Mouse (Mus musculus) CD4-positive naive resting alpha-beta T cell, adult 57 days (primary cell): ENCODE results near the gene Sprr1a. TPM values are rescaled to one million over a fixed set of nuclear protein-coding genes. Genes with fewer than 3 reads are reported as not detected.

Experiments
- total RNA-seq: library from RNA; stranded (reverse); gene quantifications from one replicate; pipeline ENCODE4 v1.2.4, GENCODE M21; 2023

Sprr1a gene
- total RNA-seq, result not detected

DNA sequence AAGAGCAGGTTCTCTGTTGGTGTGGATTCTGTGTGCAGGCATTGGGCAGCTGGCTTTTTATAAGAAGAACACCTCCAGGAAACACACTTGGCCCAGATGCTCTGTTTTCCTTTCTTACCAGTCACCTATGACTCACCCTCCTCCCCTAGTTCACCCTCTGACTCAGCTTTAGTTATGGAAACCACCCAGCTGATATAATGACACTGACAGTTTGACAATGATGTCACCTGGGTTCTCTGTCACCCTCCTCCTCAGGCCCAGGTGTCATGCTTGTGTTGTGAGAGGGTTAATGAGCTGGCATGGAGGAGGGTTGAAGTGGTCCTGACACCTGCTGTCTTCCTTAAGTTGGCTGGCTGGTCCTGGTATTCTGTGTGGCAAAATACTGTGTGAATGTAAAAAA, at the start of gene Sprr1a:
Gene Sprr1a (minus strand): TSS at position 33 of the 400 bp plus-strand sequence.

DNA sequence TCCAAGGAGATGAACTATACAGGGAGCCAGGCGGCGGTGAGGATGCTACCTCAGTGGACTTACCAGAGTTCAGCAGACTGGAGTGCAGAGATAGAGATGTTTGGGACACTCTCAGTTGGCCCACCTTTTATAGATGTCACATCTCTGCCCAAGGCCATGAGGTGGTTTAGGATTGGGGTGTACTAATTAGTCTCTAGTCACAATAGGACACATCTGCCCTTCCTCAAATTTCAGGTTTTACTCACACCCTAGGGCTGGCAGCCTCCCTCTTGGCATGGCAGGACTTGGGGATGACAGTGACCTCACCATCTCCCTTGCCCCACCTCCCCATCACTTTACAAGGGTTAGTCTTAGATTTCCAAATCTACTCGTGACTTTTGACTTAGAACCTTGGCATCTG, 48.7 kb upstream of the Sprr1a start, which contains the start of gene 2310046K23Rik:
Gene 2310046K23Rik (minus strand): TSS at position 101 of the 400 bp plus-strand sequence.

DNA sequence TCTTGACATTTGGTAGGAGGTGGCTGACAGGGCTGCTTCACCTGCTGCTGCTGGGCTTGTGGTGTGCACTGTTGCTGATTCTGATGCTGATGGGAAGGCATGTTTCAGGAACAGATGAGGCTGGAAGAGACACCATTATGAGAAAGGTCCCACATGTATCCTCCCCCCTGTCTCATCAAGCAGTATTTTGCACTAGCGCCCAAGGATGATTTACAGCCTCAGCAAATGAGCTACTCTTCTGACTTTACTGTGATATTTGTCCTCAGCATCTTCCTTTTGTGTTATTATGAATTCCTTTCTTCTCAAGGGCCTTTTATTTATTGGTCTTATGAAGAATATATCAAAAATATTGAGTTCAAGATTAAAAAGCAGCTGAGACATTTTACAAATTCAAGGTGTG, 14.7 kb upstream of the Sprr1a start, which contains the start of gene Sprr4:
Gene Sprr4 (minus strand): TSS at position 101 of the 400 bp plus-strand sequence.

DNA sequence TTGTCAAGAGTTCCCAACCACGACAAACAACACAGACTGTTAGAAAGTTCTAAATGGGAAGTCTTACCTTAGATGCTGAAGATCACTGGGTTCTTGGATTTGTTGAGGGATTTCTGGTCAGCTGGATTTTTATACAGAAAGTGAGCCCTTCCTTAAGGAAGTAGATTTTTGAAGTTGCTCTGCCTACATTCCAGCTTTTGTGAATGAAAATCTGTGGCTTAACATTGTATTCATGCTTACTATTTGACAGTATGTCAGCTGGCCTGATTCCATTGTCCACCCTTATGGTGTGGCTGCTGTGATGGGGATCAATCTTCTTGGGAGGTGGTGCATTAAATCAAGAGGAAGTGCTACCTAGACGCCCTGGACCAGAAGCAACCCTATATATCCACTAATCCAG, 27.1 kb downstream of the Sprr1a start, which contains the start of gene Sprr3:
Gene Sprr3 (minus strand): TSS at position 101 of the 400 bp plus-strand sequence.

DNA sequence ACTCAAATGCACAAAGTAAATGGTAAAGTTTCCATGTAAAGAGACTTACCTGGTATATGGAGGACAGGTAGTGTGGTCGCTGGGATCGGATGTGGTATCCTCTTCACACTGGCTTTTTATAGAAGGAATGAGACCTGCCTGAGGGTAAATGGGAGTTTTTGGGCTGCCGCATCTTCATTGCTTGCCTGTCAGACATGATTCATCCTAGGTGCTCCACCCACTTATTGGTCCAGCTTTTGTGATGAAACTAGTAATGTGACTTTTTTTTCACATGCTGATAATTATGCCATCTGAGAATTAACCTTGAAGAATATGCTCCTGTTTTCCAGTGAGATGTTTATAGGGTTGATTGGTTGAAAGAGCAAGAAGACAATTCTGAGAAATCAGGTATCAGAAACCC, 47.0 kb downstream of the Sprr1a start, which contains the start of gene Sprr1b:
Gene Sprr1b (minus strand): TSS at position 101 of the 400 bp plus-strand sequence.

Other genes starting within 250 kb of the Sprr1a start
- not detected for gene Sprr2a3, start 200.5 kb downstream of the Sprr1a start, total RNA-seq
- gene Sprr2b, start 169.3 kb downstream of the Sprr1a start, total RNA-seq, result not detected
- not detected for gene Sprr2d, start 146.8 kb downstream of the Sprr1a start, total RNA-seq
- not detected for gene Sprr2e, start 133.8 kb downstream of the Sprr1a start, total RNA-seq
- gene Sprr2f, start 120.7 kb downstream of the Sprr1a start, total RNA-seq, result not detected
- not detected for gene Sprr2h, start 100.2 kb downstream of the Sprr1a start, total RNA-seq
- not detected for gene Sprr2i, start 77.9 kb downstream of the Sprr1a start, total RNA-seq
- gene Sprr2j-ps, start 67.8 kb downstream of the Sprr1a start, total RNA-seq, result not detected
- 4.4 TPM for gene Gm9774, start 56.5 kb downstream of the Sprr1a start, total RNA-seq
- gene Sprr2k, start 53.3 kb downstream of the Sprr1a start, total RNA-seq, result not detected
- gene Sprr1b, start 47.1 kb downstream of the Sprr1a start, total RNA-seq, result not detected
- gene Sprr3, start 27.2 kb downstream of the Sprr1a start, total RNA-seq, result not detected
- gene Sprr4, start 14.6 kb upstream of the Sprr1a start, total RNA-seq, result not detected
- gene 2310046K23Rik, start 48.6 kb upstream of the Sprr1a start, total RNA-seq, result not detected
- gene Ivl, start 87.8 kb upstream of the Sprr1a start, total RNA-seq, result not detected
- not detected for gene Smcp, start 103.1 kb upstream of the Sprr1a start, total RNA-seq
- gene 2210017I01Rik, start 121.6 kb upstream of the Sprr1a start, total RNA-seq, result not detected
- gene Lce6a, start 135.8 kb upstream of the Sprr1a start, total RNA-seq, result not detected
- not detected for gene Lce1a1, start 162.4 kb upstream of the Sprr1a start, total RNA-seq
- not detected for gene Lce1b, start 171.0 kb upstream of the Sprr1a start, total RNA-seq
- gene Lce1a2, start 184.4 kb upstream of the Sprr1a start, total RNA-seq, result not detected
- not detected for gene Lce1c, start 193.4 kb upstream of the Sprr1a start, total RNA-seq
- gene Lce1d, start 201.3 kb upstream of the Sprr1a start, total RNA-seq, result not detected
- gene Lce1e, start 223.2 kb upstream of the Sprr1a start, total RNA-seq, result not detected
- not detected for gene Lce1f, start 234.5 kb upstream of the Sprr1a start, total RNA-seq